In the genomic region with DNA sequence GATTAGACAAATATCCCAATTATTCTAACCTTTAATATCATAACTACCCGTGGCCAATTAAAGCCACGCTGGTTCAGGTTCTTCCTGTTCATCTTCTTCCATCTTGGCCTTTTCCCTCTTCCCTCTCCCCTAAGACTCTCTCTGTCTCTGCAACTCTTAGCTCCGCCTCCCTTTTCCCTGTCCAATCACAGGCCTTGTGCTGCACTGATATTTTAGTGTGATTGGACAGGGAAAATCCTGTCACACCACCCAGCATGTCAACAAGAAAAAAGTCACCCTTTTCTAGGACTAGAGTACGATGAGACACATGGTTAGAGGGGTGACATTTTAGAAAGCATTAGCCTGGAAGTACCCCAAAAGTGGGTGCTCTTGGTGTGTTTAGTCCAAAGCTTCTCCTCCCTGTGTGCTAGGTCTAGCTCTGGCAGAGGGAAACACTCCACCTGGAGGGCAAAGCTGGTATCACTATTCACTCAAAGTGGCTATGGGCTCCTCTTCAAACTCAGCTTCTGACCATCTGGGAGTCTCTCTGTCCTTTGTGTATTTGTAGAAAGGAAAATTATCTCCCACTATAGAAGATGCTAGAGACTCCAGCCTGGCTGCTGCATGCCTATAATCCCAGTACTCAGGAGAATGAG, we compare ENCODE assay signal across 9 mouse cellular contexts. TPM values are rescaled to one million over a fixed set of nuclear protein-coding genes. Genes with fewer than 3 reads are reported as not detected.
A peak's percentile ranks its signal among the peaks of the same experiment; 100 is the strongest.
DNase-seq lines count a peak whose midpoint lies in the region; TF ChIP-seq lines count a peak whose summit lies in the region.
"Had no signal": no experiment of that assay in that cellular context is flagged by ENCODE, and none has a peak within 500 bp of the region (broad histone marks: within the 10 kb centered on the region; RNA-seq: fewer than 3 reads in every experiment).

No protein-coding gene starts in this region.

- in situ Hi-C loops in CH12.LX (cut with MboI; ENCODE audit: low pct_ligation_motif_present, low pct_unique_long_range_greater_than_20kb, low sequenced_read_pairs), result loop anchor here (25.0 kb wide), 1 partner anchor 125 kb away; the partner anchor contains the start of gene Defb23

- H3K9me3 ChIP-seq in CH12.LX (replicated peaks; ENCODE audit: low read length), result no peaks in the 10 kb centered on the region
- H3K9me3 ChIP-seq: liver, embryonic 13.5 days had no signal

- TF ChIP-seq CTCF in CH12.LX (conservative IDR thresholded peaks at IDR 0.05 in 1 of 2, IDR thresholded peaks at IDR 0.05 in 1 of 2; ENCODE audit: low read depth in 2 of 2, low read length in 2 of 2), result peak; percentile 59 to 71; a peak in 3 of 4 replicates
- peak; percentile 43 for TF ChIP-seq CTCF in cortical plate, adult 2 months (IDR thresholded peaks at IDR 0.05; ENCODE audit: extremely low read depth, insufficient read depth, low read length)

- no peak overlapping the region for H3K4me2 ChIP-seq in CH12.LX (ENCODE audit: insufficient read depth, low read depth, poor library complexity, severe bottlenecking)
- H3K4me2 ChIP-seq: liver, embryonic 13.5 days had no signal

- no peaks in the 10 kb centered on the region for H3K36me3 ChIP-seq in CH12.LX (replicated peaks in 1 of 2; ENCODE audit: control insufficient read depth in 1 of 2, insufficient read depth in 1 of 2, low read length in 1 of 2)
- H3K36me3 ChIP-seq: liver, embryonic 13.5 days had no signal

- DNase-seq in layer of hippocampus, adult 11-12 months (ENCODE audit: low spot score), result peak; percentile 11
- DNase-seq in layer of hippocampus, postnatal 36 days, result no peak
- DNase-seq in 416B (ENCODE audit: low read depth) (peak; percentile 39), CH12.LX (ENCODE audit: extremely low read depth) (peak; percentile 43)
- DNase-seq in ovary, postnatal 36 days (ENCODE audit: low spot score), result no peak
- no peak for DNase-seq in urinary bladder, postnatal 36 days (ENCODE audit: low spot score in 2 of 2)
- DNase-seq: liver, embryonic 13.5 days had no signal

- H3K27me3 ChIP-seq in CH12.LX (replicated peaks), result peaks cover 42% of the 10 kb centered on the region
- H3K27me3 ChIP-seq: liver, embryonic 13.5 days had no signal

- H3K4me1 ChIP-seq in CH12.LX (ENCODE audit: control insufficient read depth in 1 of 2, insufficient read depth in 2 of 2), result peaks cover 0 to 7% of the 10 kb centered on the region in 2 experiments; a peak in 2 of 4 replicates
- H3K4me1 ChIP-seq in cortical plate, adult 2 months (ENCODE audit: control insufficient read depth, insufficient read depth, low read length), result no peaks in the 10 kb centered on the region
- H3K4me1 ChIP-seq: liver, embryonic 13.5 days had no signal

- TF ChIP-seq RAD21 in CH12.LX (IDR thresholded peaks at IDR 0.05; ENCODE audit: low read depth, low read length), result peak; percentile 47

- H3K79me2 ChIP-seq in CH12.LX (replicated peaks; ENCODE audit: control insufficient read depth, extremely low read depth, insufficient read depth, poor library complexity, severe bottlenecking), result no peaks in the 10 kb centered on the region

- dilution Hi-C loops in CH12.LX (cut with MboI; ENCODE audit: extremely low pct_ligation_motif_present, extremely low pct_unique_long_range_greater_than_20kb, low sequenced_read_pairs), result no loop called here

- no peak overlapping the region for H3K27ac ChIP-seq in CH12.LX (ENCODE audit: insufficient read depth, low read depth)
- no peak overlapping the region for H3K27ac ChIP-seq in cortical plate, adult 2 months (ENCODE audit: insufficient read depth, low read length)
- H3K27ac ChIP-seq: liver, embryonic 13.5 days had no signal

- TF ChIP-seq POLR2A in CH12.LX (IDR thresholded peaks at IDR 0.05; ENCODE audit: low read depth, low read length), result no peak
- TF ChIP-seq POLR2A in cortical plate, adult 2 months (IDR thresholded peaks at IDR 0.05; ENCODE audit: extremely low read depth, insufficient read depth, low read length), result no peak

- TF ChIP-seq EP300 in CH12.LX (IDR thresholded peaks at IDR 0.05; ENCODE audit: low read length), result no peak

- H3K4me3 ChIP-seq in CH12.LX (replicated peaks in 1 of 3; ENCODE audit: low read depth in 2 of 3, low read length in 2 of 3, poor library complexity in 1 of 3), result no peak overlapping the region
- H3K4me3 ChIP-seq in cortical plate, adult 2 months (ENCODE audit: insufficient read depth, low read length), result no peak overlapping the region
- H3K4me3 ChIP-seq: liver, embryonic 13.5 days had no signal

- H3K9ac ChIP-seq in CH12.LX (ENCODE audit: insufficient read depth, low read depth), result no peak overlapping the region
- H3K9ac ChIP-seq: liver, embryonic 13.5 days had no signal

TF ChIP-seq in CH12.LX, 34 proteins besides CTCF, POLR2A, EP300 and RAD21:
- peak; percentile 69 for TF ChIP-seq SMC3 (IDR thresholded peaks at IDR 0.05; ENCODE audit: low read depth, low read length)
- TF ChIP-seq TBP (conservative IDR thresholded peaks at IDR 0.05; ENCODE audit: low read depth, low read length), result no peak
- TF ChIP-seq HCFC1 (IDR thresholded peaks at IDR 0.05; ENCODE audit: low read depth, low read length), result no peak
- no peak for TF ChIP-seq PAX5 (IDR thresholded peaks at IDR 0.05; ENCODE audit: low read length)
- no peak for TF ChIP-seq MXI1 (IDR thresholded peaks at IDR 0.05; ENCODE audit: low read depth, low read length)
- TF ChIP-seq MAX (IDR thresholded peaks at IDR 0.05; ENCODE audit: low read length), result no peak

RNA-seq across cellular contexts. Expression of gene Defb19, which starts 6.9 kb away (rescaled TPM):
- not detected for total RNA-seq in layer of hippocampus, postnatal 36 days (2021)
- total RNA-seq in CH12.LX (2012; rRNA removed) (not detected in 2 replicates), CH12.LX (2014; rRNA removed) (not detected in 2 replicates)
- polyA plus RNA-seq in CH12.LX (2012; ENCODE audit: insufficient read length, low read depth), result not detected in 2 replicates
- not detected in 2 replicates for polyA plus RNA-seq in cortical plate, adult 2 months (2012; rRNA removed)
- polyA plus RNA-seq: liver, embryonic 13.5 days had no signal

RNA-seq across cellular contexts. Expression of gene Defb45, which starts 12.2 kb away (rescaled TPM):
- not detected for total RNA-seq in layer of hippocampus, postnatal 36 days (2021)
- not detected in 2 replicates for total RNA-seq in CH12.LX (2012; rRNA removed)
- not detected in 2 replicates for total RNA-seq in CH12.LX (2014; rRNA removed)
- not detected in 2 replicates for polyA plus RNA-seq in CH12.LX (2012; ENCODE audit: insufficient read length, low read depth)
- not detected in 2 replicates for polyA plus RNA-seq in cortical plate, adult 2 months (2012; rRNA removed)
- polyA plus RNA-seq: heart, embryonic 14.5 days; liver, embryonic 13.5 days had no signal

RNA-seq across cellular contexts. Expression of gene Defb21, which starts 14.5 kb away (rescaled TPM):
- total RNA-seq in layer of hippocampus, postnatal 36 days (2021), result not detected
- total RNA-seq in CH12.LX (2012; rRNA removed) (not detected in 2 replicates), CH12.LX (2014; rRNA removed) (not detected in 2 replicates)
- polyA plus RNA-seq in CH12.LX (2012; ENCODE audit: insufficient read length, low read depth), result not detected in 2 replicates
- not detected in 2 replicates for polyA plus RNA-seq in cortical plate, adult 2 months (2012; rRNA removed)
- polyA plus RNA-seq: heart, embryonic 14.5 days; liver, embryonic 13.5 days had no signal

RNA-seq across cellular contexts. Expression of gene Defb36, which starts 17.1 kb away (rescaled TPM):
- not detected for total RNA-seq in layer of hippocampus, postnatal 36 days (2021)
- not detected in 2 replicates for total RNA-seq in CH12.LX (2012; rRNA removed)
- not detected in 2 replicates for total RNA-seq in CH12.LX (2014; rRNA removed)
- not detected in 2 replicates for polyA plus RNA-seq in CH12.LX (2012; ENCODE audit: insufficient read length, low read depth)
- polyA plus RNA-seq in cortical plate, adult 2 months (2012; rRNA removed), result not detected in 2 replicates
- polyA plus RNA-seq: heart, embryonic 14.5 days; liver, embryonic 13.5 days had no signal

RNA-seq across cellular contexts. Expression of gene Gm17416, which starts 17.9 kb away (rescaled TPM):
- not detected for total RNA-seq in layer of hippocampus, postnatal 36 days (2021)
- not detected in 2 replicates for total RNA-seq in CH12.LX (2012; rRNA removed)
- not detected in 2 replicates for total RNA-seq in CH12.LX (2014; rRNA removed)
- polyA plus RNA-seq in CH12.LX (2012; ENCODE audit: insufficient read length, low read depth), result not detected in 2 replicates
- not detected in 2 replicates for polyA plus RNA-seq in cortical plate, adult 2 months (2012; rRNA removed)
- polyA plus RNA-seq: heart, embryonic 14.5 days; liver, embryonic 13.5 days had no signal

Comparison
In these comparisons a context has a peak if more than half of its experiments do, and no peak if none do; other contexts are left out.
1. DNase-seq: peak in layer of hippocampus, adult 11-12 months (single experiment), 416B (single experiment) and CH12.LX (single experiment); none in layer of hippocampus, postnatal 36 days (0 of 2), ovary, postnatal 36 days (single experiment) and urinary bladder, postnatal 36 days (0 of 2).